ENCODE assay signal across 11 mouse cellular contexts in genomic region chr5:111050135-111050534, GRCm38 (mm10).
A peak's percentile ranks its signal among the peaks of the same experiment; 100 is the strongest.
DNase-seq lines count a peak whose midpoint lies in the region; ATAC-seq and TF ChIP-seq lines count a peak whose summit lies in the region.
"Had no signal": no experiment of that assay in that cellular context is flagged by ENCODE, and none has a peak within 500 bp of the region (broad histone marks: within the 10 kb centered on the region; RNA-seq: fewer than 3 reads in every experiment).

No protein-coding gene starts in this region.

- no peak overlapping the region for H3K27ac ChIP-seq in hindbrain, embryonic 16.5 days (ENCODE audit: low read depth, low read length)
- no peak overlapping the region for H3K27ac ChIP-seq in hindbrain, embryonic 12.5 days
- peak overlapping the region; percentile 57; the same call in 1 of the 2 replicates for H3K27ac ChIP-seq in lung, postnatal 0 days (ENCODE audit: low read length)

- no peak overlapping the region for H3K9ac ChIP-seq in hindbrain, embryonic 16.5 days (ENCODE audit: low read depth, low read length)
- no peak overlapping the region for H3K9ac ChIP-seq in hindbrain, embryonic 12.5 days
- H3K9ac ChIP-seq in lung, postnatal 0 days (replicated peaks; ENCODE audit: low read depth) = no peak overlapping the region

- ATAC-seq in hindbrain, embryonic 16.5 days = peak; percentile 56; the same call in 1 of the 2 replicates
- no peak for ATAC-seq in hindbrain, embryonic 12.5 days (ENCODE audit: low FRiP score)
- ATAC-seq in lung, postnatal 0 days = peak; percentile 89

- TF ChIP-seq CTCF in lung, postnatal 0 days (IDR thresholded peaks at IDR 0.05) = 0 out of 2 replicates have a peak, but pooled peaks have one; percentile 21

- H3K4me3 ChIP-seq in hindbrain, embryonic 16.5 days (ENCODE audit: low read length) = no peak overlapping the region
- H3K4me3 ChIP-seq in hindbrain, embryonic 12.5 days = no peak overlapping the region
- H3K4me3 ChIP-seq in lung, postnatal 0 days (ENCODE audit: low read depth, low read length) = no peak overlapping the region

- TF ChIP-seq EP300 in lung, postnatal 0 days (IDR thresholded peaks at IDR 0.05) = peak; percentile 71

- no peaks in the 10 kb centered on the region for H3K36me3 ChIP-seq in hindbrain, embryonic 16.5 days (ENCODE audit: control insufficient read depth, insufficient read depth, low read length)
- H3K36me3 ChIP-seq in hindbrain, embryonic 12.5 days = no peaks in the 10 kb centered on the region
- H3K36me3 ChIP-seq in lung, postnatal 0 days (ENCODE audit: insufficient read depth, low read length) = no peaks in the 10 kb centered on the region

- H3K9me3 ChIP-seq in hindbrain, embryonic 16.5 days (ENCODE audit: control insufficient read depth, low read length) = no peaks in the 10 kb centered on the region
- no peaks in the 10 kb centered on the region for H3K9me3 ChIP-seq in hindbrain, embryonic 12.5 days (replicated peaks)
- no peaks in the 10 kb centered on the region for H3K9me3 ChIP-seq in lung, postnatal 0 days (ENCODE audit: low read length)

- DNase-seq in adrenal gland, postnatal 10 days = peak; percentile 67
- DNase-seq in adrenal gland, adult (ENCODE audit: inconsistent age in 2 of 2, low spot score in 1 of 2) = no peak
- DNase-seq in cerebellum, adult 9-10 months = peak; percentile 61
- DNase-seq in lung, postnatal 0 days (ENCODE audit: low spot score) = peak; percentile 86
- no peak for DNase-seq in urinary bladder, postnatal 25 days (ENCODE audit: low spot score)
- no peak for DNase-seq in neural tube, embryonic 10.5 days (ENCODE audit: extremely low spot score, low spot score)
- DNase-seq: kidney, postnatal 25 days; liver had no signal

- WGBS in hindbrain, embryonic 16.5 days = 65% methylated on average over 9 of the region's 9 CpGs
- 82% methylated on average over 9 of the region's 9 CpGs for WGBS in hindbrain, embryonic 12.5 days
- 48% methylated on average over 9 of the region's 9 CpGs for WGBS in lung, postnatal 0 days

- H3K27me3 ChIP-seq in hindbrain, embryonic 16.5 days (replicated peaks; ENCODE audit: control insufficient read depth, insufficient read depth, low read length) = no peaks in the 10 kb centered on the region
- H3K27me3 ChIP-seq in hindbrain, embryonic 12.5 days = no peaks in the 10 kb centered on the region
- H3K27me3 ChIP-seq in lung, postnatal 0 days (replicated peaks; ENCODE audit: insufficient read depth, low read length) = no peaks in the 10 kb centered on the region

- H3K4me2 ChIP-seq in hindbrain, embryonic 16.5 days (ENCODE audit: low read length) = no peak overlapping the region
- H3K4me2 ChIP-seq in hindbrain, embryonic 12.5 days (replicated peaks) = no peak overlapping the region
- no peak overlapping the region for H3K4me2 ChIP-seq in lung, postnatal 0 days (replicated peaks; ENCODE audit: low read depth, low read length)
- H3K4me2 ChIP-seq: midbrain, embryonic 11.5 days had no signal

- H3K4me1 ChIP-seq in hindbrain, embryonic 16.5 days (ENCODE audit: control insufficient read depth, insufficient read depth, low read depth, low read length) = peaks cover 32% of the 10 kb centered on the region
- peaks cover 50% of the 10 kb centered on the region for H3K4me1 ChIP-seq in hindbrain, embryonic 12.5 days
- H3K4me1 ChIP-seq in lung, postnatal 0 days (ENCODE audit: insufficient read depth, low read depth, low read length) = peaks cover 28% of the 10 kb centered on the region; the same call in 1 of the 2 replicates

Comparison
In these comparisons a context has a peak if more than half of its experiments do, and no peak if none do; other contexts are left out.
1. DNase-seq: peak in adrenal gland, postnatal 10 days (single experiment), cerebellum, adult 9-10 months (single experiment) and lung, postnatal 0 days (single experiment); none in adrenal gland, adult (0 of 2), urinary bladder, postnatal 25 days (single experiment) and neural tube, embryonic 10.5 days (single experiment).